Mouse (Mus musculus): ENCODE measurements at regions not wholly inside any gene's neighbourhood (a gene's known extent, or its start where the extent isn't known, plus 50 kb on each side); places are given as distances from the start of the nearest gene placed in this dataset.

GRCm38 (mm10) chr7:70769655-70770054, 403.1 kb upstream of the Nr2f2 start:
- DNase-seq = no peak
- intact Hi-C loops (cut with DNase I) = no loop called here

GRCm38 (mm10) chr7:70767697-70768096, 401.2 kb upstream of the Nr2f2 start:
- DNase-seq = no peak
- intact Hi-C loops (cut with DNase I) = no loop called here

- DNase-seq = no peak
- intact Hi-C loops (cut with DNase I) = no loop called here
These were observed 390.1 kb upstream of the Nr2f2 start for GRCm38 (mm10) chr7:70756676-70757075.

GRCm38 (mm10) chr7:70754826-70755225, 388.3 kb upstream of the Nr2f2 start:
- no peak for DNase-seq
- intact Hi-C loops (cut with DNase I) = no loop called here

- DNase-seq = no peak
These were observed 386.3 kb upstream of the Nr2f2 start for GRCm38 (mm10) chr7:70752802-70753218.

GRCm38 (mm10) chr7:70748884-70749283, 382.3 kb upstream of the Nr2f2 start:
- intact Hi-C loops (cut with DNase I) = no loop called here
- DNase-seq = no peak

More at GRCm38 (mm10) chr7:70752802-70753218, 386.3 kb upstream of the Nr2f2 start:
- intact Hi-C loops (cut with DNase I) = no loop called here

- no peak for DNase-seq
- intact Hi-C loops (cut with DNase I) = no loop called here
These were observed 381.8 kb upstream of the Nr2f2 start for GRCm38 (mm10) chr7:70748345-70748744.

GRCm38 (mm10) chr7:70744296-70744695, 377.8 kb upstream of the Nr2f2 start:
- no peak for DNase-seq
- intact Hi-C loops (cut with DNase I) = no loop called here

GRCm38 (mm10) chr7:70735591-70735990, 369.1 kb upstream of the Nr2f2 start:
- intact Hi-C loops (cut with DNase I) = no loop called here
- no peak for DNase-seq

GRCm38 (mm10) chr7:70733501-70733900, 367.0 kb upstream of the Nr2f2 start:
- intact Hi-C loops (cut with DNase I) = no loop called here
- DNase-seq = no peak

- intact Hi-C loops (cut with DNase I) = no loop called here
- no peak for DNase-seq
These were observed 363.4 kb upstream of the Nr2f2 start for GRCm38 (mm10) chr7:70729896-70730295.

GRCm38 (mm10) chr7:70718149-70718765, 351.7 kb upstream of the Nr2f2 start:
- intact Hi-C loops (cut with DNase I) = no loop called here
- peak; percentile 49 for DNase-seq

- intact Hi-C loops (cut with DNase I) = no loop called here
- no peak for DNase-seq
These were observed 351.1 kb upstream of the Nr2f2 start for GRCm38 (mm10) chr7:70717608-70718007.

GRCm38 (mm10) chr7:70716811-70717458, 350.4 kb upstream of the Nr2f2 start:
- no peak for DNase-seq
- intact Hi-C loops (cut with DNase I) = no loop called here

GRCm38 (mm10) chr7:70712141-70712540, 345.6 kb upstream of the Nr2f2 start:
- DNase-seq = no peak

GRCm38 (mm10) chr7:70706281-70706680, 339.7 kb upstream of the Nr2f2 start:
- no peak for DNase-seq

More at GRCm38 (mm10) chr7:70712141-70712540, 345.6 kb upstream of the Nr2f2 start:
- intact Hi-C loops (cut with DNase I) = no loop called here

GRCm38 (mm10) chr7:70703784-70704183, 337.2 kb upstream of the Nr2f2 start:
- no peak for DNase-seq
- intact Hi-C loops (cut with DNase I) = no loop called here

More at GRCm38 (mm10) chr7:70706281-70706680, 339.7 kb upstream of the Nr2f2 start:
- intact Hi-C loops (cut with DNase I) = no loop called here

- intact Hi-C loops (cut with DNase I) = no loop called here
- no peak for DNase-seq
These were observed 333.9 kb upstream of the Nr2f2 start for GRCm38 (mm10) chr7:70700461-70700860.

GRCm38 (mm10) chr7:70699391-70699790, 332.9 kb upstream of the Nr2f2 start:
- DNase-seq = no peak
- intact Hi-C loops (cut with DNase I) = no loop called here

- intact Hi-C loops (cut with DNase I) = no loop called here
- no peak for DNase-seq
These were observed 332.5 kb upstream of the Nr2f2 start for GRCm38 (mm10) chr7:70698986-70699385.

GRCm38 (mm10) chr7:70692160-70692559, 325.6 kb upstream of the Nr2f2 start:
- DNase-seq = no peak
- intact Hi-C loops (cut with DNase I) = no loop called here

- intact Hi-C loops (cut with DNase I) = no loop called here
- DNase-seq = no peak
These were observed 324.3 kb upstream of the Nr2f2 start for GRCm38 (mm10) chr7:70690845-70691244.

All from left cerebral cortex, postnatal 4 days (tissue).